Mouse (Mus musculus): ENCODE results near the gene Stra8. TPM values are rescaled to one million over a fixed set of nuclear protein-coding genes. Genes with fewer than 3 reads are reported as not detected.

Gene Stra8
- polyA plus RNA-seq, 1 experiment from 2014 or later: not detected

DNA sequence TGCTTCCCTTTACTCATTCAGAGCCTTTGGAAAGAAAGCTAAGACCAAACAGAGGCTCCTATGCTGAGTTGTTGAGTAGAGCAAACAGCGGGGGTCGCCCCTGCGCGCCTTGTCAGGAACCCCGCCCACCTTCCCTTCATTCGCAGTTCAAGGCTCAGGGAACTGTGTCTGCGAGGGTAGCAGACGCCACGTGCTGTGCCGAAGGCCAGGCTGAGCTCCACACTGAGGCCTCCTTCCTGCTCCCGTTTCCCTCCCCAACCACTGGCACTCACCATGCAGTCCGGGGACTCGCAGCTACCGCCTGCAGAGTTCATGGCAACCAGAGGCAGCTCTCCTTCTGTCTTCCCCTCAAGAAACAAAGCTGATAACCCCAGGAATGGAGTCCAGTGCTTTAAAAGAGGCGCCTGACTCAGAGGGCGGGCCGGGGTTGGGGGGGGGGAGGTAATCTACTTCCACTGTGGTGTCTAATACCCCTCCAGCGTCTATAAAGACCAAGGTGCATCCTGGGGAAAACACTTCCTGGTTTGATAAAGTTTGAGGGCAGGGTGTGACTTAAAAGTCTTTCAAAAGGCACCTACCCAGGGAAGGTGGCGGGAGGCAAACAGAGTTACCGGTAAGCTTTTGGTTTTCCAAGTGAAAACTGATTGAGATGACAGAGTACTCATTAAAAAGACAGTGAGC, 68.3 kb downstream of the Stra8 start, which contains the start of gene Slc23a4:
Gene Slc23a4, minus strand, starts transcription at position 324 of the 681 bp plus-strand sequence.
- DNase-seq (ENCODE audit: low spot score): peak; percentile 53
- Histone ChIP-seq H3K4me3 (ENCODE audit: low read depth, low read length) (no peak within 1 kb of the TSS), H3K27ac (replicated peaks; ENCODE audit: low read depth, low read length) (no peak within 1 kb of the TSS)

More for the DNA sequence above, 68.3 kb downstream of the Stra8 start, which contains the start of gene Slc23a4:
- Histone ChIP-seq H3K27me3 (ENCODE audit: control insufficient read depth, insufficient read depth, low read length) (no peaks in the 10 kb centered on the region), H3K36me3 (ENCODE audit: control insufficient read depth, insufficient read depth, low read length) (no peaks in the 10 kb centered on the region), H3K4me2 (ENCODE audit: low read depth, severe bottlenecking) (no peak within 1 kb of the TSS), H3K9ac (ENCODE audit: low read length) (no peak within 1 kb of the TSS), H3K4me1 (ENCODE audit: control insufficient read depth, insufficient read depth, low read length) (peaks cover 11% of the 10 kb centered on the region), H3K9me3 (ENCODE audit: control insufficient read depth, low read length) (no peaks in the 10 kb centered on the region)
- WGBS: 12% methylated on average over 20 of the region's 20 CpGs
- ATAC-seq (ENCODE audit: insufficient number of reproducible peaks, low FRiP score, low TSS enrichment, low read depth): 0 out of 2 replicates have a peak, but pooled peaks have one; percentile 35

Other genes starting within 250 kb of the Stra8 start
- 5.6 and 6.1 TPM in 2 replicates for gene Agbl3, start 139.7 kb upstream of the Stra8 start, polyA plus RNA-seq (2014; fragmentation: Nextera tagmentation; extraction: Ambion mirVana)
- 1.3 and 1.6 TPM in 2 replicates for gene Tmem140, start 57.0 kb upstream of the Stra8 start, polyA plus RNA-seq (2014; fragmentation: Nextera tagmentation; extraction: Ambion mirVana)
- 15.0 and 15.2 TPM in 2 replicates for gene Cyren, start 42.1 kb upstream of the Stra8 start, polyA plus RNA-seq (2014; fragmentation: Nextera tagmentation; extraction: Ambion mirVana)
- gene Wdr91, start 9.3 kb upstream of the Stra8 start, polyA plus RNA-seq (2014; fragmentation: Nextera tagmentation; extraction: Ambion mirVana): 10.3 and 10.9 TPM in 2 replicates
- 0.52 TPM in 2 replicates for gene Slc23a4, start 68.2 kb downstream of the Stra8 start, polyA plus RNA-seq (2014; fragmentation: Nextera tagmentation; extraction: Ambion mirVana)
- 35.7 and 39.8 TPM in 2 replicates for gene Cnot4, start 213.6 kb downstream of the Stra8 start, polyA plus RNA-seq (2014; fragmentation: Nextera tagmentation; extraction: Ambion mirVana)